Mouse (Mus musculus): ENCODE measurements around the gene Dtx4.

Dtx4 gene

GRCm38 (mm10) chr19:12494972-12495535, 6.2 kb downstream of the Dtx4 start:
- no peak for ATAC-seq (ENCODE audit: insufficient number of reproducible peaks, low FRiP score, low TSS enrichment)

- no peak for ATAC-seq (ENCODE audit: insufficient number of reproducible peaks, low FRiP score, low TSS enrichment)
Observed at GRCm38 (mm10) chr19:12494187-12494458, 7.1 kb downstream of the Dtx4 start.

- ATAC-seq (ENCODE audit: insufficient number of reproducible peaks, low FRiP score, low TSS enrichment) = no peak
Observed at GRCm38 (mm10) chr19:12493453-12494186, 7.6 kb downstream of the Dtx4 start.

- ATAC-seq (ENCODE audit: insufficient number of reproducible peaks, low FRiP score, low TSS enrichment) = no peak
Observed at GRCm38 (mm10) chr19:12491636-12492035, 9.6 kb downstream of the Dtx4 start.

GRCm38 (mm10) chr19:12489675-12490570, 11.3 kb downstream of the Dtx4 start:
- no peak for ATAC-seq (ENCODE audit: insufficient number of reproducible peaks, low FRiP score, low TSS enrichment)

GRCm38 (mm10) chr19:12488969-12489674, 12.1 kb downstream of the Dtx4 start:
- ATAC-seq (ENCODE audit: insufficient number of reproducible peaks, low FRiP score, low TSS enrichment) = no peak

GRCm38 (mm10) chr19:12488205-12488966, 12.9 kb downstream of the Dtx4 start:
- 0 out of 2 replicates have a peak, but pooled peaks have one; percentile 29 for ATAC-seq (ENCODE audit: insufficient number of reproducible peaks, low FRiP score, low TSS enrichment)

- no peak for ATAC-seq (ENCODE audit: insufficient number of reproducible peaks, low FRiP score, low TSS enrichment)
Observed at GRCm38 (mm10) chr19:12487511-12488204, 13.6 kb downstream of the Dtx4 start.

- no peak for ATAC-seq (ENCODE audit: insufficient number of reproducible peaks, low FRiP score, low TSS enrichment)
Observed at GRCm38 (mm10) chr19:12486875-12487274, 14.4 kb downstream of the Dtx4 start.

- no peak for ATAC-seq (ENCODE audit: insufficient number of reproducible peaks, low FRiP score, low TSS enrichment)
Observed at GRCm38 (mm10) chr19:12485631-12486030, 15.6 kb downstream of the Dtx4 start.

GRCm38 (mm10) chr19:12485223-12485622, 16.0 kb downstream of the Dtx4 start:
- no peak for ATAC-seq (ENCODE audit: insufficient number of reproducible peaks, low FRiP score, low TSS enrichment)

- ATAC-seq (ENCODE audit: insufficient number of reproducible peaks, low FRiP score, low TSS enrichment) = no peak
Observed at GRCm38 (mm10) chr19:12484210-12484609, 17.0 kb downstream of the Dtx4 start.

- no peak for ATAC-seq (ENCODE audit: insufficient number of reproducible peaks, low FRiP score, low TSS enrichment)
Observed at GRCm38 (mm10) chr19:12483782-12484181, 17.5 kb downstream of the Dtx4 start.

- ATAC-seq (ENCODE audit: insufficient number of reproducible peaks, low FRiP score, low TSS enrichment) = no peak
Observed at GRCm38 (mm10) chr19:12478369-12478768, 22.9 kb downstream of the Dtx4 start.

GRCm38 (mm10) chr19:12476721-12477270, 24.5 kb downstream of the Dtx4 start:
- no peak for ATAC-seq (ENCODE audit: insufficient number of reproducible peaks, low FRiP score, low TSS enrichment)

- peak; percentile 90 for ATAC-seq (ENCODE audit: insufficient number of reproducible peaks, low FRiP score, low TSS enrichment)
Observed at GRCm38 (mm10) chr19:12475380-12476250, 25.6 kb downstream of the Dtx4 start.

GRCm38 (mm10) chr19:12473951-12474350, 27.3 kb downstream of the Dtx4 start:
- ATAC-seq (ENCODE audit: insufficient number of reproducible peaks, low FRiP score, low TSS enrichment) = no peak

GRCm38 (mm10) chr19:12473201-12473641, 28.0 kb downstream of the Dtx4 start:
- no peak for ATAC-seq (ENCODE audit: insufficient number of reproducible peaks, low FRiP score, low TSS enrichment)

All from cerebellum, adult (tissue).